Mouse (Mus musculus) embryonic facial prominence, embryonic 15.5 days (tissue): Measurements from ENCODE around the gene Npb. TPM values are rescaled to one million over a fixed set of nuclear protein-coding genes. Genes with fewer than 3 reads are reported as not detected.

Experiments used
- microRNA-seq: library from miRNA; unstranded; fragments of <30 nt; microRNA quantifications from one replicate; pipeline ENCODE4, GENCODE M21; 2016; ENCODE audit warnings: borderline number of aligned reads
- polyA plus RNA-seq: library from polyadenylated mRNA; unstranded; fragments of >200 nt; fragmentation: Nextera tagmentation; extraction: Ambion mirVana; gene quantifications from 2 replicates; pipeline ENCODE4 v1.2.1, GENCODE M21; 2015

The Npb gene
- polyA plus RNA-seq, 1 experiment from 2014 or later: 1.8 TPM

Small RNAs within 50 kb of the gene (microRNA-seq; reads per million reads assigned to microRNA genes)
- gene Mir6936: 0.86 reads per million

Other genes with a start within 250 kb of the Npb start
- 0.98 and 1.1 TPM in 2 replicates for gene Fscn2, start 246.9 kb upstream of the Npb start, polyA plus RNA-seq
- gene Faap100, start 229.7 kb upstream of the Npb start, polyA plus RNA-seq: 35.8 and 39.8 TPM in 2 replicates
- 34.1 and 36.3 TPM in 2 replicates for gene Nploc4, start 170.8 kb upstream of the Npb start, polyA plus RNA-seq
- gene Tspan10, start 165.8 kb upstream of the Npb start, polyA plus RNA-seq: 1.9 and 2.1 TPM in 2 replicates
- 0.26 and 0.31 TPM in 2 replicates for gene Pde6g, start 155.0 kb upstream of the Npb start, polyA plus RNA-seq
- 14.0 and 15.5 TPM in 2 replicates for gene Oxld1, start 150.4 kb upstream of the Npb start, polyA plus RNA-seq
- gene Ccdc137, start 150.4 kb upstream of the Npb start, polyA plus RNA-seq: 32.4 and 38.5 TPM in 2 replicates
- 57.1 and 57.8 TPM in 2 replicates for gene Arl16, start 140.9 kb upstream of the Npb start, polyA plus RNA-seq
- 118 and 126 TPM in 2 replicates for gene Mrpl12, start 123.9 kb upstream of the Npb start, polyA plus RNA-seq
- 47.3 and 53.6 TPM in 2 replicates for gene Slc25a10, start 116.6 kb upstream of the Npb start, polyA plus RNA-seq
- 0.60 TPM in 2 replicates for gene Gcgr, start 77.8 kb upstream of the Npb start, polyA plus RNA-seq
- gene Mcrip1, start 58.8 kb upstream of the Npb start, polyA plus RNA-seq: 235 and 237 TPM in 2 replicates
- 1.8 and 2.3 TPM in 2 replicates for gene Ppp1r27, start 57.3 kb upstream of the Npb start, polyA plus RNA-seq
- 831 and 838 TPM in 2 replicates for gene P4hb, start 35.2 kb upstream of the Npb start, polyA plus RNA-seq
- gene Arhgdia, start 26.9 kb upstream of the Npb start, polyA plus RNA-seq: 593 and 594 TPM in 2 replicates
- gene Alyref, start 10.1 kb upstream of the Npb start, polyA plus RNA-seq: 420 and 426 TPM in 2 replicates
- 219 and 224 TPM in 2 replicates for gene Anapc11, start 10.1 kb upstream of the Npb start, polyA plus RNA-seq
- gene Pcyt2, start 9.5 kb downstream of the Npb start, polyA plus RNA-seq: 141 TPM in 2 replicates
- gene Sirt7, start 16.8 kb downstream of the Npb start, polyA plus RNA-seq: 34.7 and 35.0 TPM in 2 replicates
- gene Mafg, start 25.1 kb downstream of the Npb start, polyA plus RNA-seq: 36.4 and 38.7 TPM in 2 replicates
- 53.8 and 54.5 TPM in 2 replicates for gene Pycr1, start 35.3 kb downstream of the Npb start, polyA plus RNA-seq
- 1.0 and 1.6 TPM in 2 replicates for gene Myadml2, start 39.7 kb downstream of the Npb start, polyA plus RNA-seq
- gene Notum, start 52.7 kb downstream of the Npb start, polyA plus RNA-seq: 6.2 and 7.4 TPM in 2 replicates
- 114 and 120 TPM in 2 replicates for gene Aspscr1, start 64.5 kb downstream of the Npb start, polyA plus RNA-seq
- 145 and 157 TPM in 2 replicates for gene Cenpx, start 105.3 kb downstream of the Npb start, polyA plus RNA-seq
- 69.7 and 82.2 TPM in 2 replicates for gene Lrrc45, start 105.4 kb downstream of the Npb start, polyA plus RNA-seq
- gene Rac3, start 113.0 kb downstream of the Npb start, polyA plus RNA-seq: 64.5 and 75.4 TPM in 2 replicates
- 35.9 and 36.6 TPM in 2 replicates for gene Dcxr, start 118.8 kb downstream of the Npb start, polyA plus RNA-seq
- 193 and 315 TPM in 2 replicates for gene Cbr2, start 123.6 kb downstream of the Npb start, polyA plus RNA-seq
- gene Hmga1b, start 154.3 kb downstream of the Npb start, polyA plus RNA-seq: 3.8 and 5.9 TPM in 2 replicates
- 56.0 and 62.0 TPM in 2 replicates for gene Rfng, start 175.7 kb downstream of the Npb start, polyA plus RNA-seq
- gene Gps1, start 175.8 kb downstream of the Npb start, polyA plus RNA-seq: 205 and 214 TPM in 2 replicates
- 61.4 and 64.4 TPM in 2 replicates for gene Dus1l, start 187.9 kb downstream of the Npb start, polyA plus RNA-seq
- gene Fasn, start 216.1 kb downstream of the Npb start, polyA plus RNA-seq: 46.2 and 48.8 TPM in 2 replicates